Mouse (Mus musculus) thymus, postnatal 36 days (tissue): ENCODE measurements around the gene Brat1.

Source experiments
- DNase-seq, 2 experiments: peaks; one replicate each; pipeline ENCODE4 v3.0.0; 2022; ENCODE audit warnings: mixed read lengths in 2 of 2

Gene Brat1

DNA sequence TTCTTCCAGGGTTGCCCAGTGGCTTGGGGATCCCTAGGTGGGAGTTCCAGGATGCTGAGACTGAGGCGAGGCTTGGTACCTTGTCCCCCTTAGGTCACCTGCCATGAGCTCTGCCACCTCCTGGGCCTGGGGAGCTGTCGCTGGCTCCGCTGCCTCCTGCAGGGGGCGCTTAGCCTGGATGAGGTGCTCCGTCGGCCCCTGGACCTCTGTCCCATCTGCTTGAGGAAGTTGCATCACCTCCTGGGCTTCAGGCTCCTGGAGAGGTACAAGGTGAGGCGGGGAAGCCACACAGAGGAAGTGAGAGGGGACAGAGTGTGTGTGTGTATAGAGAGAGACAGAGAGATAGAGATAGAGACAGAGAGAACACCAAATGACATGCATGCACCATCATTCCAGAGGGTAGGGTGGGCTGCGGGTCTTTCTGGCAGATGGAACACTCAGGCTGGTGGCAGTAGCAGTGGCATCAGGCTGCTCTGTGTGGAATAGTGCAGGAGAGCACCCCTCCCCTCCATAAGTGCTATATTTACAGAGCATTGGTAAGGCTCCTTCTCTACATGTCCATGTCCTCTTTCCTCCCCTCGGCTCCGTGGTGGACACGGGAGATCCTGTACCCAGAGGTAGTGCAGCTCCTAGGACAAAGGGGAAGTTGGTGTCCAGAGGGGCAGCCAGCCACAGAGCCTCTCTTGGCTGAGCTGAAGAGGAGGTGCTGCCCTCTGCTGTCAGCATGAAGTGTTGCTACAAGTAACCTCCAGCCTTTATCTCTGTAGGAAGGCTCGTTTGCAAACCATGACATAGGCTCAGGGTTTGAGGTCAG is 44.5 kb downstream of the Brat1 start:
- DNase-seq, result peak; percentile 57 to 62

GRCm38 (mm10) chr5:140750925-140751324 is 46.1 kb downstream of the Brat1 start:
- no peak for DNase-seq

DNA sequence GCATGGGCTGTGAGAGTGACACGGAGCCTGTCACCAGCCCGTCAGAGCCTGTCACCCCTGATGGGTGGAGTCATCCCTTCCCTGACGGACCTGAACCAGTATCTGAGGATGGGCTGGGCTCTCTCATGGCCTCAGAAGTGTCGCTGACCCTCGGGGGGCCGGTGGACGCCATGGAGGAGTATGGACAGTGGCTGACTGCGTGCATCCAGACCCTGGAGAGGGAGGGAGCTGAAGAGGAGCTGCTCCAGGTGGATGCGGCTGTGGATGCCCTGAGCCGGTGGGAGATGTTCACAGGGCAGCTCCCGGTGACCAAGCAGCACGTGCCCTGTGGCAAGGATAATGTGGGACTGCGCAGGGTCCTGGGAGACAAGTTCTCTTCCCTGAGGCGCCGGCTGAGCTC is 47.2 kb downstream of the Brat1 start:
- no peak for DNase-seq

DNA sequence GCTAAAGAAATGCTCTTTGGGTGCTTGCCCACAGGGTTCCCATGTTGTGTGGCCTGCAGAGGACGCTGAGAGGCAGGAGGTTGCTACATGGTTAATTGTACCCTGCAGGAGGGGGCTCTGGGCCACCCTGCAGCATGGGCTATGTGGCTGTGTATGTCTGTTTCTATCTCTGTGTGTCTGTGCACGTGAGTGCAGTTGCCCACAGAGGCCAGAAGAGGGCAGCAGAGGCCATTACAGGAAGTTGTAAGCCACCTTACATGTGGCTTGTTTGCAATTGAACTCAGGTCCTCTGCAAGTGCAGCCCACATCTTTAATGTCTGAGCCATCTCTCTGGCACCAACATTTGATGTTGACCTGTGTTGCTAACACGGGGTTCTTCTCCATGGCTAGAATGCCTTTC is 47.8 kb downstream of the Brat1 start:
- DNase-seq, result no peak

DNA sequence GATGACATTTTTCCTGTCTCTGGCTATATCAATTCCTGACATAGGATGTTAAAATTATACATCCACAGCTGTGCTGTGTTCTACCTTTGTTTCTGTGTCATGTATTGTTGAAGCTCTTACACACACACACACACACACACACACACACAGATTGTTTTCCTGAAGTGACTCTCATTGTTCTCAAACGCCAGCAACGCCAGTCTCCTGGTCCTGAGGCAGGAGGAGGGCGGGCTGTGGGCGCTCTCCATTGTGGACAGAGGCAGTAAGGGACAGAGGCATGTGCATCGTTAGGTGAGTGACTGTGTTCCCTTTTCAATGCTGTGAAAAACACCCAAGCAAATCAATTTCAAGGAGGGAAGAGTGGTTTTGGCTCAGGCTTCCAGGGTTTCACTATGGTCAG is 48.4 kb downstream of the Brat1 start:
- DNase-seq, result no peak

GRCm38 (mm10) chr5:140758864-140759263 is 54.1 kb downstream of the Brat1 start:
- DNase-seq, result no peak

DNA sequence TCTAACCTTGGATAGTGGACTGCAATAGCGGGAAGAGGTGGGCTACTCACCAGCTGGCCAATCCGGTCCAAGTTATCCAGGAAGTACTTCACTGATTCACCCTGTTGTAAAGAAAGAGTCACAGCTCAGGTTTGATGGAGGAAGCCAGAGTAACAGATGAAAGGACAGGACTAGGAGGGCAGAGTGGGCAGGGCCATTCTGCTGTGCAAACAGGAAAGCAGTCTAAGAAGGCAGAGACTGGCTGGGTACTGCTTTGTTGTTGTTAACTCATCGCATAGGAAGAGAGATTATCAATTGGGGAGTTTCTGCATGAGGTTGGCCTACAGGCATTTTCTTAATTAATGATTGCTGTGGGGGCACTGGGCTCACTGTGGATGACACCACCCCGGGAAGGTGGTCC is 57.7 kb downstream of the Brat1 start:
- DNase-seq, result no peak

GRCm38 (mm10) chr5:140764921-140765613 is 60.3 kb downstream of the Brat1 start:
- no peak for DNase-seq

DNA sequence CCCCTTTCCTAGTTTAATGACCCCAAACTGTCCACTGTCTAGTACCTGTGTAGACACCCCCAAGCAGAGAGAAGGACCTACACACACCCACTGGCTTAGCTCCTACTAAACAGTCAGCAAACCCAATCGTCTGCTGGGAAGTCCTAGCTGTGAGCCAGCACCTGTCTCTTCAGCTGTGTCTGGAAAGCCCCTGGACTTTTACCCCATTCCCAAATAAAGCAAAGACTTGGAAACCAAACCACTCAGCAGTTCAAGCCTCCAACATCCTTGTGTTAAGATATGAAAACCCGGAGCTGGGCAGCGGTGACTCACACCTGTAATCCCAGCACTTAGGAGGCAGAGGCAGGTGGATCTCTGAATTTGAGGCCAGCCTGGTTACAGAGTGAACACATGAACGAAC is 61.8 kb downstream of the Brat1 start:
- DNase-seq, result no peak

- DNase-seq, result no peak
Observed at GRCm38 (mm10) chr5:140767704-140768141, 62.9 kb downstream of the Brat1 start.

DNA sequence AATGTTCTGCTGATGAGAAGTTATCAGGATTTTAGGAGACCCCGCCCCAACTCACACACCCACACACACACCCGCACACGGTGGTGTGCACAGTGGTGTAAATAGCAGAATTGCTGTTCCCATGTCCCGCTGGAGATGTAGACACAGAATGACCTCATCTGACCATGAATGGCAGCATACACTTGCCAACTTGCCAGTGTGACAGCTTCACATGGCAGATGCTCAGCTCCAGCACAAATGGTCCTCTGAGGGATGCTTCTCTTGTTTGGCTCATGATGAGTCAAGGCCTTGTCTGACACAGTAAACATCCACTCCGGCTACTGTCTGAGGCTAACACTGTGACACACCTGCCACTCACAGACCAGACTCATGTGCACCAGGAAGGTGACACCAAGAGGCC is 63.5 kb downstream of the Brat1 start:
- no peak for DNase-seq
